Comparison of ENCODE assay signal across 9 mouse cellular contexts in the genomic region with DNA sequence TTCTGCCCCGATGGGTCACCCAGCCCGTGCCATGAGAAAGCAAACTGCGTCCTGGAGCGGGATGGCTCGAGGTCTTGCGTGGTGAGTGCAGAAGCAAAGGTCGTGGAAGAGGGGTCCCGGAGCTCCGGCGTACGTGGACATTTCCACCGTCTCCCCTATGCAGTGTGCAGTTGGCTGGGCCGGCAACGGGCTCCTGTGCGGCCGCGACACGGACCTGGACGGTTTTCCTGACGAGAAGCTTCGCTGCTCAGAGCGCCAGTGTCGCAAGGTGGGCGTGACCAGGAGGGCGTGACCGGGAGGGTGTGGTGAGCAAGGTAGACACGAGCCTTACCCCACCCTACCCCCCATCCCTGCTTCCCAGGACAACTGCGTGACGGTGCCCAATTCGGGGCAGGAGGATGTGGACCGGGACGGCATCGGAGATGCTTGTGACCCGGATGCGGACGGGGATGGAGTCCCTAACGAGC. TPM values are rescaled to one million over a fixed set of nuclear protein-coding genes. Genes with fewer than 3 reads are reported as not detected.
DNase-seq lines count a peak whose midpoint lies in the region; ATAC-seq and TF ChIP-seq lines count a peak whose summit lies in the region.
"Had no signal": no experiment of that assay in that cellular context is flagged by ENCODE, and none has a peak within 500 bp of the region (broad histone marks: within the 10 kb centered on the region; RNA-seq: fewer than 3 reads in every experiment).

No protein-coding gene starts in this region.

- peak overlapping the region; percentile 29 for H3K4me2 ChIP-seq in lung, embryonic 15.5 days

- DNase-seq in adrenal gland, postnatal 14 days = peak; percentile 48
- DNase-seq in adrenal gland, postnatal 36 days = no peak
- DNase-seq in lung, adult 2 months = no peak
- peak; percentile 41 for DNase-seq in liver
- no peak for DNase-seq in MN1 (ENCODE audit: low spot score)
- DNase-seq in kidney, postnatal 10 days = no peak
- DNase-seq: kidney, adult 11 months had no signal

- 0 out of 2 replicates have a peak, but pooled peaks cover 4% of the 10 kb centered on the region for H3K9me3 ChIP-seq in lung, embryonic 15.5 days

- no peak for ATAC-seq in lung, embryonic 15.5 days (ENCODE audit: borderline replicate concordance, extremely low read depth, low FRiP score, low TSS enrichment)

- TF ChIP-seq POLR2A in lung, adult 2 months (IDR thresholded peaks at IDR 0.05; ENCODE audit: borderline replicate concordance, extremely low read depth, low read depth, low read length) = no peak
- no peak for TF ChIP-seq POLR2A in small intestine, adult 2 months (IDR thresholded peaks at IDR 0.05; ENCODE audit: low read depth, low read length)

- no peak overlapping the region for H3K27ac ChIP-seq in lung, embryonic 15.5 days
- no peak overlapping the region for H3K27ac ChIP-seq in small intestine, adult 2 months (ENCODE audit: insufficient read depth, low read depth, low read length)

- 5% methylated on average over 37 of the region's 37 CpGs for WGBS in lung, embryonic 15.5 days
- 5% methylated on average over 37 of the region's 37 CpGs for WGBS in lung, adult 2 months
- WGBS in small intestine, adult 2 months = 6% methylated on average over 37 of the region's 37 CpGs

- TF ChIP-seq CTCF in lung, adult 2 months (IDR thresholded peaks at IDR 0.05; ENCODE audit: insufficient read depth, low read length) = no peak
- no peak for TF ChIP-seq CTCF in small intestine, adult 2 months (IDR thresholded peaks at IDR 0.05; ENCODE audit: extremely low read depth, insufficient read length, insufficient replicate concordance, low read depth, low read length)

- H3K9ac ChIP-seq in lung, embryonic 15.5 days = no peak overlapping the region

- H3K36me3 ChIP-seq in lung, embryonic 15.5 days = no peaks in the 10 kb centered on the region
- H3K36me3 ChIP-seq in small intestine, adult 2 months (ENCODE audit: control insufficient read depth, insufficient read depth, low read length) = no peaks in the 10 kb centered on the region

- peaks cover 35% of the 10 kb centered on the region for H3K4me1 ChIP-seq in lung, embryonic 15.5 days
- peaks cover 3% of the 10 kb centered on the region; the same call in 1 of the 2 replicates for H3K4me1 ChIP-seq in lung, adult 2 months (ENCODE audit: control insufficient read depth, insufficient read depth, low read length)
- peaks cover 22% of the 10 kb centered on the region for H3K4me1 ChIP-seq in small intestine, adult 2 months (ENCODE audit: control insufficient read depth, insufficient read depth, insufficient read length, low read length)

- peaks cover 75% of the 10 kb centered on the region for H3K27me3 ChIP-seq in lung, embryonic 15.5 days
- peaks cover 52% of the 10 kb centered on the region for H3K27me3 ChIP-seq in small intestine, adult 2 months (ENCODE audit: control insufficient read depth, insufficient read depth, low read length)

- H3K4me3 ChIP-seq in lung, embryonic 15.5 days = peak overlapping the region; percentile 8; the same call in 1 of the 2 replicates
- H3K4me3 ChIP-seq in lung, adult 2 months (replicated peaks; ENCODE audit: extremely low read depth, low read depth, low read length) = no peak overlapping the region
- peak overlapping the region; percentile 18; the same call in 1 of the 2 replicates for H3K4me3 ChIP-seq in small intestine, adult 2 months (ENCODE audit: low read depth, low read length)

RNA-seq across cellular contexts. Expression of a gene that starts 3.0 kb away (rescaled TPM):
- 1.4 TPM in 1 of 2 replicates, not detected in the other for total RNA-seq in adrenal gland, postnatal 14 days (2021)
- not detected for total RNA-seq in adrenal gland, postnatal 36 days (2021)
- polyA plus RNA-seq in lung, embryonic 15.5 days (2015; fragmentation: Nextera tagmentation; extraction: Ambion mirVana) = 0.46 and 0.70 TPM in 2 replicates
- 0.51 and 1.3 TPM in 2 replicates for polyA plus RNA-seq in lung, adult 2 months (2012; rRNA removed)
- polyA plus RNA-seq in small intestine, adult 2 months (2012; rRNA removed) = 0.13 and 1.2 TPM in 2 replicates

RNA-seq across cellular contexts. Expression of a gene that starts 23.2 kb away (rescaled TPM):
- 64.0 and 64.4 TPM in 2 replicates for total RNA-seq in adrenal gland, postnatal 14 days (2021)
- total RNA-seq in adrenal gland, postnatal 36 days (2021) = 10 to 100 TPM; 62.2 to 67.6 TPM
- polyA plus RNA-seq in lung, embryonic 15.5 days (2015; fragmentation: Nextera tagmentation; extraction: Ambion mirVana) = 17.3 and 19.6 TPM in 2 replicates
- polyA plus RNA-seq in lung, adult 2 months (2012; rRNA removed) = 35.8 and 36.7 TPM in 2 replicates
- 29.1 and 43.8 TPM in 2 replicates for polyA plus RNA-seq in small intestine, adult 2 months (2012; rRNA removed)

RNA-seq across cellular contexts. Expression of a gene that starts 46.7 kb away (rescaled TPM):
- 0.41 and 1.2 TPM in 2 replicates for total RNA-seq in adrenal gland, postnatal 14 days (2021)
- under 1 TPM in 1 of 2 experiments, not detected in 1; 0.30 TPM for total RNA-seq in adrenal gland, postnatal 36 days (2021)
- polyA plus RNA-seq in lung, embryonic 15.5 days (2015; fragmentation: Nextera tagmentation; extraction: Ambion mirVana) = 1.0 TPM in 2 replicates
- polyA plus RNA-seq in lung, adult 2 months (2012; rRNA removed) = 1.1 and 1.5 TPM in 2 replicates
- polyA plus RNA-seq in small intestine, adult 2 months (2012; rRNA removed) = 1.1 and 1.6 TPM in 2 replicates

Comparison
In these comparisons a context has a peak if more than half of its experiments do, and no peak if none do; other contexts are left out.
1. DNase-seq: peak in adrenal gland, postnatal 14 days (single experiment) and liver (single experiment); none in adrenal gland, postnatal 36 days (0 of 2), lung, adult 2 months (single experiment), MN1 (single experiment) and kidney, postnatal 10 days (single experiment).